Mouse (Mus musculus) ovary, postnatal 10 days (tissue): ENCODE results near the gene Fam49a.
A peak's percentile ranks its signal among the peaks of the same experiment; 100 is the strongest.
"Not testable (repeated sequence)": the region's sequence is repeated elsewhere in the genome, so short reads cannot be mapped to it uniquely, and the experiment has no call there.

ENCODE experiments used
- DNase-seq: peaks from one replicate; pipeline ENCODE4 v3.0.0; 2022; ENCODE audit warnings: low spot score

Gene Fam49a

GRCm38 (mm10) chr12:12261987-12262971 is at the start of gene Fam49a:
Gene Fam49a, plus strand, starts transcription at chr12:12262139.
- DNase-seq, result peak; percentile 59

- no peak for DNase-seq
Observed at GRCm38 (mm10) chr12:12213536-12213935, 48.4 kb upstream of the Fam49a start.

- DNase-seq, result no peak
Observed at GRCm38 (mm10) chr12:12218947-12219346, 43.0 kb upstream of the Fam49a start.

- DNase-seq, result no peak
Observed at GRCm38 (mm10) chr12:12220755-12221496, 41.0 kb upstream of the Fam49a start.

GRCm38 (mm10) chr12:12222585-12223290 is 39.2 kb upstream of the Fam49a start:
- DNase-seq, result no peak

GRCm38 (mm10) chr12:12223336-12223735 is 38.6 kb upstream of the Fam49a start:
- no peak for DNase-seq

GRCm38 (mm10) chr12:12225706-12226105 is 36.2 kb upstream of the Fam49a start:
- DNase-seq, result no peak

GRCm38 (mm10) chr12:12227594-12227993 is 34.3 kb upstream of the Fam49a start:
- DNase-seq, result no peak

GRCm38 (mm10) chr12:12230031-12230557 is 31.8 kb upstream of the Fam49a start:
- DNase-seq, result no peak

GRCm38 (mm10) chr12:12232097-12232496 is 29.8 kb upstream of the Fam49a start:
- no peak for DNase-seq

GRCm38 (mm10) chr12:12236978-12237377 is 25.0 kb upstream of the Fam49a start:
- no peak for DNase-seq

- DNase-seq, result no peak
Observed at GRCm38 (mm10) chr12:12239502-12239901, 22.4 kb upstream of the Fam49a start.

- DNase-seq, result no peak
Observed at GRCm38 (mm10) chr12:12243148-12243547, 18.8 kb upstream of the Fam49a start.

GRCm38 (mm10) chr12:12247023-12247422 is 14.9 kb upstream of the Fam49a start:
- not testable (repeated sequence) for DNase-seq

- no peak for DNase-seq
Observed at GRCm38 (mm10) chr12:12249521-12249920, 12.4 kb upstream of the Fam49a start.

- no peak for DNase-seq
Observed at GRCm38 (mm10) chr12:12253526-12253925, 8.4 kb upstream of the Fam49a start.

GRCm38 (mm10) chr12:12254139-12254538 is 7.8 kb upstream of the Fam49a start:
- DNase-seq, result no peak

- no peak for DNase-seq
Observed at GRCm38 (mm10) chr12:12260979-12261960, 669 bp upstream of the Fam49a start.

GRCm38 (mm10) chr12:12263371-12263791 is 1.4 kb downstream of the Fam49a start:
- no peak for DNase-seq

- no peak for DNase-seq
Observed at GRCm38 (mm10) chr12:12264151-12264550, 2.2 kb downstream of the Fam49a start.

GRCm38 (mm10) chr12:12266552-12266951 is 4.6 kb downstream of the Fam49a start:
- DNase-seq, result no peak
